Mouse (Mus musculus) intestine, postnatal 0 days (tissue): Measurements from ENCODE around the gene Ugt1a9. TPM values are rescaled to one million over a fixed set of nuclear protein-coding genes. Genes with fewer than 3 reads are reported as not detected.

Experiments used
- ATAC-seq: fragments of 200-750 bp; cut with Nextera tagmentation; 2 replicates; pipeline ENCODE4 v1.8.0; 2017; ENCODE audit warnings: mild to moderate bottlenecking, moderate TSS enrichment, moderate library complexity
- H3K27ac ChIP-seq: fragments of 300-500 bp; sonication (generic); 2 replicates; pipeline ENCODE4 v1.5.1; 2014; ENCODE audit warnings: mild to moderate bottlenecking, low read depth, low read length, moderate library complexity
- H3K27me3 ChIP-seq: fragments of 300-500 bp; sonication (generic); replicated peaks from 2 replicates; pipeline ENCODE4 v1.6.1; 2014; ENCODE audit warnings: low read length, mixed read lengths; ENCODE audit not compliant: control insufficient read depth, insufficient read depth
- H3K36me3 ChIP-seq: fragments of 300-500 bp; sonication (generic); 2 replicates; pipeline ENCODE4 v1.6.1; 2014; ENCODE audit warnings: mild to moderate bottlenecking, moderate library complexity; ENCODE audit not compliant: control insufficient read depth, insufficient read depth
- H3K4me1 ChIP-seq: fragments of 300-500 bp; sonication (generic); replicated peaks from 2 replicates; pipeline ENCODE4 v1.6.1; 2014; ENCODE audit warnings: antibody characterized with exemption, low read length, mixed read lengths; ENCODE audit not compliant: control insufficient read depth, insufficient read depth
- H3K4me2 ChIP-seq: fragments of 300-500 bp; sonication (generic); replicated peaks from 2 replicates; pipeline ENCODE4 v1.6.1; 2014; ENCODE audit warnings: low read depth, mild to moderate bottlenecking, moderate library complexity
- H3K4me3 ChIP-seq: fragments of 300-500 bp; sonication (generic); 2 replicates; pipeline ENCODE4 v1.5.1; 2014; ENCODE audit warnings: low read depth, low read length
- H3K9ac ChIP-seq: fragments of 300-500 bp; sonication (generic); 2 replicates; pipeline ENCODE4 v1.6.1; 2014; ENCODE audit warnings: mild to moderate bottlenecking, low read depth, low read length
- H3K9me3 ChIP-seq: fragments of 300-500 bp; sonication (generic); 2 replicates; pipeline ENCODE4 v1.6.1; 2016; ENCODE audit warnings: mixed run types; ENCODE audit not compliant: control insufficient read depth
- CTCF ChIP-seq: sonication (generic); IDR thresholded peaks from 2 replicates; pipeline ENCODE4 v1.5.1; 2016; ENCODE audit warnings: low read depth, mild to moderate bottlenecking, control low read depth, antibody characterized with exemption, moderate library complexity
- WGBS: fragments of 180-500 bp; shearing (Covaris S2); extraction: QIAGEN DNeasy Blood & Tissue Kit; methylation state at CpG from one replicate; pipeline ENCODE4 v1.1.7; 2014; 5-methylcytosine and 5-hydroxymethylcytosine counted together
- polyA plus RNA-seq: library from polyadenylated mRNA; unstranded; fragments of >200 nt; fragmentation: Nextera tagmentation; extraction: Ambion mirVana; gene quantifications from 2 replicates; pipeline ENCODE4 v1.2.1, GENCODE M21; 2015

The Ugt1a9 gene
- polyA plus RNA-seq, 1 experiment from 2014 or later = 38.4 TPM

DNA sequence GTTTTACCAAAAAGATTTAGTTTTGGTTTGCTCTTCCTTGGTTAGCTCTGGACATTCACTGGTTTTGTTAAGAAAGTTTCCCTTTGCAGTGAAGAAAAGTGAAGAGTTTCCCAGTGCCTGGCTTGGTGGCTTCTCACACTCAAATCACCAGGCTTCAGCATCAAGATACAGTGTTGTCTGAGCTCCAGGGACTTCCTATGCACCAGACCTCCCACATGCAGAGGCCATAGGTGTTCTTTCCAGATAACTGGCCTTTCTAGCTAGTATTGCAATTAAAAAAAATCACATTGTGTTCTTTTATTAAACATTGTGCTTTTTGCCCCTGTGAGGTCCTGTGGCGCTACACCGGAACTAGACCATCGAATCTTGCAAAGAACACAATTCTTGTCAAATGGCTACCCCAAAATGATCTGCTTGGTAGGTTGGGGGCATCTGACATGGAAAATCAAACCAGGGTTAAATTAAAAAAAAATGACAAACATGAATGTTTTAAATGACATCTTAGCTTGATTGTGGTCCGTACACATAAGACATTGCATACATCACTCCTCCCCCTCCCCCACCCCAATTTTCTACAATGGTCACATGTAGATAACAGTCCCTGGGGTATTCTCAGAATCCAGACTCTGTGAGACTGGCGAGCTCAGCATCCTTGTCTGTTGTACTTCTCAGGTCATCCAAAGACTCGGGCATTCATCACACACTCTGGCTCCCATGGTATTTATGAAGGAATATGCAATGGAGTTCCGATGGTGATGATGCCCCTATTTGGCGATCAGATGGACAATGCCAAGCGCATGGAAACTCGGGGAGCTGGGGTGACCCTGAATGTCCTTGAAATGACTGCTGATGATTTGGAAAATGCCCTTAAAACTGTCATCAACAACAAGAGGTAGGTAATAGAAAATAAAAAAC is 145.1 kb downstream of the Ugt1a9 start:
- Histone ChIP-seq H3K4me1 (no peaks in the 10 kb centered on the region), H3K27ac (no peak overlapping the region), H3K4me2 (no peak overlapping the region), H3K9ac (no peak overlapping the region), H3K9me3 (peaks cover 52% of the 10 kb centered on the region), H3K36me3 (no peaks in the 10 kb centered on the region), H3K27me3 (no peaks in the 10 kb centered on the region), H3K4me3 (no peak overlapping the region)
- WGBS = 70% methylated on average over 10 of the region's 10 CpGs
- no peak for ATAC-seq
- TF ChIP-seq CTCF = no peak

GRCm38 (mm10) chr1:88216551-88216950 is 146.0 kb downstream of the Ugt1a9 start:
- ATAC-seq = no peak
- Histone ChIP-seq H3K4me1 (no peaks in the 10 kb centered on the region), H3K9me3 (peaks cover 50% of the 10 kb centered on the region), H3K9ac (no peak overlapping the region), H3K36me3 (no peaks in the 10 kb centered on the region), H3K27ac (no peak overlapping the region), H3K4me3 (no peak overlapping the region), H3K4me2 (no peak overlapping the region), H3K27me3 (no peaks in the 10 kb centered on the region)
- TF ChIP-seq CTCF = no peak
- WGBS = 59% methylated on average over 2 of the region's 2 CpGs

DNA sequence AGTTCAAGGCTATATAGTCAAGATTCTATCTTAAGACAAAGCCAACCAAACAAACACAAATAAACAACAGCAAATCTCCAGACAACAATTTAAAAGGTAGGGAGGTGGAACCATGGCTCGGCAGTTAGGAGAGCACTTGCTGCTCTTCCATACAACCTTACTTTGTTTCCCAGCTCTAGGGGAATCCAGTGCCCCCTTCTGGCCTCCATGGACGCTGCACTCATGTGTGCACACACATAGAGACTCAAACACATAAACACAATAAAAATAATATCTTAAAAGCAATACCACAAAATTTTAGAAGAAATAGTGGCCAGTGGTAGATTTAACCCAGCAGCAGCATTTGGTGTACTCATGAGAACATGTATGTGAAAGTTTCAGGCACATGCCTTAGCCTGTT is 146.5 kb downstream of the Ugt1a9 start:
- no peak overlapping the region for H3K9ac ChIP-seq
- H3K4me1 ChIP-seq = no peaks in the 10 kb centered on the region
- no peak overlapping the region for H3K4me3 ChIP-seq
- 61% methylated on average over 2 of the region's 2 CpGs for WGBS
- ATAC-seq = no peak
- H3K36me3 ChIP-seq = no peaks in the 10 kb centered on the region
- H3K27me3 ChIP-seq = no peaks in the 10 kb centered on the region
- no peak overlapping the region for H3K27ac ChIP-seq
- H3K9me3 ChIP-seq = peaks cover 46% of the 10 kb centered on the region
- H3K4me2 ChIP-seq = no peak overlapping the region
- TF ChIP-seq CTCF = no peak

- H3K4me1 ChIP-seq = no peaks in the 10 kb centered on the region
- no peak overlapping the region for H3K4me3 ChIP-seq
- H3K9ac ChIP-seq = no peak overlapping the region
- H3K4me2 ChIP-seq = no peak overlapping the region
- H3K27me3 ChIP-seq = no peaks in the 10 kb centered on the region
- no peaks in the 10 kb centered on the region for H3K36me3 ChIP-seq
- no peak overlapping the region for H3K27ac ChIP-seq
- no peak for ATAC-seq
- H3K9me3 ChIP-seq = peaks cover 44% of the 10 kb centered on the region
- no peak for TF ChIP-seq CTCF
- 37% methylated on average over 3 of the region's 3 CpGs for WGBS
These were observed 147.0 kb downstream of the Ugt1a9 start for GRCm38 (mm10) chr1:88217576-88217975.

- Histone ChIP-seq H3K4me2 (no peak overlapping the region), H3K36me3 (no peaks in the 10 kb centered on the region), H3K4me1 (no peaks in the 10 kb centered on the region), H3K27ac (no peak overlapping the region), H3K9ac (no peak overlapping the region), H3K27me3 (no peaks in the 10 kb centered on the region), H3K9me3 (peaks cover 39% of the 10 kb centered on the region), H3K4me3 (no peak overlapping the region)
- TF ChIP-seq CTCF = no peak
- no peak for ATAC-seq
- 73% methylated on average over 9 of the region's 9 CpGs for WGBS
These were observed 147.5 kb downstream of the Ugt1a9 start for GRCm38 (mm10) chr1:88218051-88218450.

- H3K9ac ChIP-seq = no peak overlapping the region
- TF ChIP-seq CTCF = no peak
- no peaks in the 10 kb centered on the region for H3K27me3 ChIP-seq
- no peak overlapping the region for H3K4me3 ChIP-seq
- H3K4me1 ChIP-seq = no peaks in the 10 kb centered on the region
- H3K36me3 ChIP-seq = no peaks in the 10 kb centered on the region
- 52% methylated on average over 4 of the region's 4 CpGs for WGBS
- peaks cover 35% of the 10 kb centered on the region for H3K9me3 ChIP-seq
- no peak for ATAC-seq
- H3K4me2 ChIP-seq = no peak overlapping the region
- no peak overlapping the region for H3K27ac ChIP-seq
These were observed 148.0 kb downstream of the Ugt1a9 start for GRCm38 (mm10) chr1:88218591-88218990.
